Mouse (Mus musculus) neural tube, embryonic 12.5 days (tissue): ENCODE measurements around the gene Rnasel. TPM values are rescaled to one million over a fixed set of nuclear protein-coding genes. Genes with fewer than 3 reads are reported as not detected.

ENCODE experiments used
- ATAC-seq: fragments of 200-750 bp; cut with Nextera tagmentation; 2 replicates; pipeline ENCODE4 v1.8.0; 2017; ENCODE audit warnings: low read depth, mild to moderate bottlenecking, moderate TSS enrichment, moderate library complexity; ENCODE audit not compliant: low FRiP score
- H3K27ac ChIP-seq: fragments of 300-500 bp; sonication (generic); 2 replicates; pipeline ENCODE4 v1.5.1; 2016
- H3K27me3 ChIP-seq: fragments of 300-500 bp; sonication (generic); replicated peaks from 2 replicates; pipeline ENCODE4 v1.6.1; 2016; ENCODE audit warnings: mild to moderate bottlenecking
- H3K36me3 ChIP-seq: fragments of 300-500 bp; sonication (generic); 2 replicates; pipeline ENCODE4 v1.6.1; 2016; ENCODE audit warnings: mild to moderate bottlenecking
- H3K4me1 ChIP-seq: fragments of 300-500 bp; sonication (generic); 2 replicates; pipeline ENCODE4 v1.6.1; 2016
- H3K4me2 ChIP-seq: fragments of 300-500 bp; sonication (generic); replicated peaks from 2 replicates; pipeline ENCODE4 v1.6.1; 2016; ENCODE audit warnings: mild to moderate bottlenecking
- H3K4me3 ChIP-seq: fragments of 300-500 bp; sonication (generic); 2 replicates; pipeline ENCODE4 v1.5.1; 2016
- H3K9ac ChIP-seq: fragments of 300-500 bp; sonication (generic); 2 replicates; pipeline ENCODE4 v1.6.1; 2016; ENCODE audit warnings: mild to moderate bottlenecking
- H3K9me3 ChIP-seq: fragments of 300-500 bp; sonication (generic); 2 replicates; pipeline ENCODE4 v1.6.1; 2016; ENCODE audit warnings: mild to moderate bottlenecking
- WGBS: fragments of 180-500 bp; shearing (Covaris S2); methylation state at CpG from one replicate; pipeline ENCODE4 v1.1.7; 2016; 5-methylcytosine and 5-hydroxymethylcytosine counted together
- polyA plus RNA-seq: library from polyadenylated mRNA; unstranded; fragments of >200 nt; fragmentation: Nextera tagmentation; extraction: Ambion mirVana; gene quantifications from 2 replicates; pipeline ENCODE4 v1.2.1, GENCODE M21; 2016

Gene Rnasel
- 35.6 and 37.8 TPM in 2 replicates for polyA plus RNA-seq

- peak within 1 kb of the TSS; percentile 42; the same call in 1 of the 2 replicates for H3K27ac ChIP-seq
- peaks cover 8% of the 10 kb centered on the region for H3K36me3 ChIP-seq
- H3K4me3 ChIP-seq = peak within 1 kb of the TSS; percentile 33
- 4% methylated on average over 18 of the region's 18 CpGs for WGBS
- no peaks in the 10 kb centered on the region for H3K27me3 ChIP-seq
- H3K4me1 ChIP-seq = peaks cover 43% of the 10 kb centered on the region
- peak within 1 kb of the TSS; percentile 62 for H3K4me2 ChIP-seq
- H3K9me3 ChIP-seq = no peaks in the 10 kb centered on the region
- H3K9ac ChIP-seq = peak within 1 kb of the TSS; percentile 66
- ATAC-seq = peak; percentile 59
These were observed at the start of gene Rnasel for GRCm38 (mm10) chr1:153749211-153749801. Gene Rnasel, plus strand, starts transcription at chr1:153749426.

DNA sequence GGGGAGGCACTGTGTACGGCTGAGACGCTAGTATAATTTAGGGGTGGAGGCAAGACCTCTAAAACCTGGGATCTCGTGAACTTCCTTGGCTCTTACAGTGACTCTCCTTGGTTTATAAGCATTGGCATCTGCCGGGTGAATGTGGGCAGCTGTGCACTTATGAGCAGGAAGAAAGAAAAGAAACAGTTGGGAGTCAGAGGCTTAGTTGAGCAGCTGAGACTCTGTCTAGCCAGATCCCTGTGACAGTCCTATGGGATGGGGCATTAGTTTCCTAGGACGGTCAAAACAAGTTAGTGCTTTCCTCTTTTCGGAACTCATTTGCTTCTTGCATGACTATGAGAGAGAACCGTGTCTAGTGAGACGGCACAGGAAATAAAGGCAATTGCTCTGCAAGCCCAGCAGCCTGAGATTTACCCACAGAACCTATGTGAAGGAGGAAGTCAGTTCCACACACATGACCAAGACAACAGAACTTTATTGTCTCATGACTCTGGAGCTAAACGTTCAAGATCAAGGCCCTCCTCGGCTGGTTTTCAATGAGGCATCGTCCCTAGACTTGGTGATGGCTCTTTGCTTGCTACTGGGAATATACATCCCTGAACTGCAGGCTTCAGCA is 48.7 kb upstream of the Rnasel start:
- no peak overlapping the region for H3K4me2 ChIP-seq
- no peaks in the 10 kb centered on the region for H3K36me3 ChIP-seq
- 85% methylated on average over 11 of the region's 11 CpGs for WGBS
- no peak overlapping the region for H3K27ac ChIP-seq
- peaks cover 23% of the 10 kb centered on the region for H3K4me1 ChIP-seq
- no peak for ATAC-seq
- no peaks in the 10 kb centered on the region for H3K27me3 ChIP-seq
- no peaks in the 10 kb centered on the region for H3K9me3 ChIP-seq
- H3K9ac ChIP-seq = no peak overlapping the region
- no peak overlapping the region for H3K4me3 ChIP-seq

DNA sequence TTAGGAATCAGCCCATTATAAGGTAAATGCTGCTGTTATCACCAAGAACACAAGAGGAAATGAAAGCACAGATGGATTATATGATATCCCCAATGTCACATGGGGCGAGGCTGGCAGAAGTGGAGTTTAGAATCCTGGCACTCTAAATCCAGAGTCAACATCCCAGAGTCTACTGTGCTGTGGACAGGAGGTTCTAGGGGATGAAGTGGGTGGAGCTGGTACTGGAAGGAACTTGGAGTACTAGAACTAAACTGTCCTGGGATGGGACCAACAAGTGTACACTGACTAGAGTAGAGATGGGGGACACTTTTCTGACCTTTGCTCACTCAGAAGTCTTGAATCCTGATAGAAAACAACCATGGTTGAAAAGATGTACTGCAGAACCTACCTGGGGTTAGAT is 47.8 kb upstream of the Rnasel start:
- 88% methylated on average over 1 of the region's 1 CpGs for WGBS
- peaks cover 23% of the 10 kb centered on the region for H3K4me1 ChIP-seq
- H3K9ac ChIP-seq = no peak overlapping the region
- no peak for ATAC-seq
- no peak overlapping the region for H3K4me2 ChIP-seq
- no peak overlapping the region for H3K4me3 ChIP-seq
- H3K36me3 ChIP-seq = no peaks in the 10 kb centered on the region
- no peak overlapping the region for H3K27ac ChIP-seq
- no peaks in the 10 kb centered on the region for H3K27me3 ChIP-seq
- H3K9me3 ChIP-seq = no peaks in the 10 kb centered on the region

GRCm38 (mm10) chr1:153702166-153702852 is 46.9 kb upstream of the Rnasel start:
- Histone ChIP-seq H3K4me3 (no peak overlapping the region), H3K4me1 (peaks cover 23% of the 10 kb centered on the region), H3K9ac (no peak overlapping the region), H3K4me2 (no peak overlapping the region), H3K27me3 (no peaks in the 10 kb centered on the region), H3K27ac (no peak overlapping the region), H3K9me3 (no peaks in the 10 kb centered on the region), H3K36me3 (no peaks in the 10 kb centered on the region)
- ATAC-seq = no peak
- 85% methylated on average over 8 of the region's 8 CpGs for WGBS

GRCm38 (mm10) chr1:153702853-153703410 is 46.3 kb upstream of the Rnasel start:
- 59% methylated on average over 8 of the region's 8 CpGs for WGBS
- H3K4me2 ChIP-seq = peak overlapping the region; percentile 31; the same call in 1 of the 2 replicates

DNA sequence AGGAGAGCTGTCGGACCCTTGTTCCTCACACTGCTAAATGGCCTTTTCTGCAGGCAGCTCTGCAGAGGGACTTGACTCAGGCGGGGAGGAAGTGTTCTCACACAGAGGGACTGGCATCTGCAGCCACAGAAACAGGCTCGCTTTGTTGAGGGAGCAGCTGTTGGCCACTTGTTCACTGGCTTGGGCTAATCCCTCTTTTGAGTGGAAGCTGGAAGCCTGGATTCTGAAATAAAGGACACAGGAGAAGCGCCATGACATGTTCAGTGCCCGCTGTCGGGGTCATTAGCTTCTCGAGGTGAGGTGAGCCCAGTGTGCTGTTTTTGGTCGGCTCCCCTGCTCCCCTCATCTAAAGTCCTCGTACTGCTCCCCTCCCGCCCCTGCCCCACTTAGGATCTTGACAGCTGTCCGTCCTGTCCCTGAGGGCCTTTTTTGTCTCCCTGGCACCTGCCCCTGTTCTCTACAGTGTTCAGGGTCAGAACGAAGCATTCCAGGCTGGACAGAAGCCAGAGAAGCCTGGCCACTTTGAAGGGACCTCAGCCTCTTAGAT is 45.7 kb upstream of the Rnasel start:
- no peak overlapping the region for H3K4me3 ChIP-seq
- 7% methylated on average over 12 of the region's 12 CpGs for WGBS

More at GRCm38 (mm10) chr1:153702853-153703410, 46.3 kb upstream of the Rnasel start:
- Histone ChIP-seq H3K9ac (no peak overlapping the region), H3K27ac (no peak overlapping the region), H3K4me1 (peaks cover 23% of the 10 kb centered on the region), H3K9me3 (no peaks in the 10 kb centered on the region), H3K36me3 (no peaks in the 10 kb centered on the region), H3K27me3 (no peaks in the 10 kb centered on the region), H3K4me3 (no peak overlapping the region)
- 0 out of 2 replicates have a peak, but pooled peaks have one; percentile 8 for ATAC-seq

DNA sequence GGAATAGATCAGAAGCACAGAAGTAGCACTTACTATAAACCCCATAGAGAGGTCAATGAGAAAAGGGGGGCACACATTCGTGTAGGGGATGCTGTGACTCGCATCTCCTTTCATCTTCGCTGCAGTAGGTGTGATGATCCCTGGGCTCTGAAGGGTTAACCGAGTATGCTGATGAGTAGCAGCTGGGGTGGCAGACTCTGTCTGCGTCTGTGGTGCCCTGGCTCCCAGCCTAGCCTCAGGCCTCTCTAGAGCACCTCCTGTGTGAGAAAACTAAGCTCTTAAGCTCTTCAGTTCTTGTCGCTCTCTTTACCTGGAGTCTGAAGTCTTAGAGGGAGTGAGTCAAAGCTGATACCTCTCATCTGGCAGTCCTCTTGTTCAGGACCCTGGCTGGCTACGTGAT is 45.1 kb upstream of the Rnasel start:
- H3K4me2 ChIP-seq = peak overlapping the region; percentile 31; the same call in 1 of the 2 replicates
- no peak for ATAC-seq

More for the DNA sequence above, 45.7 kb upstream of the Rnasel start:
- H3K9me3 ChIP-seq = no peaks in the 10 kb centered on the region
- no peaks in the 10 kb centered on the region for H3K36me3 ChIP-seq
- H3K27ac ChIP-seq = peak overlapping the region; percentile 42; the same call in 1 of the 2 replicates
- H3K9ac ChIP-seq = no peak overlapping the region
- no peaks in the 10 kb centered on the region for H3K27me3 ChIP-seq
- H3K4me1 ChIP-seq = peaks cover 23% of the 10 kb centered on the region
- ATAC-seq = peak; percentile 79
- peak overlapping the region; percentile 31 for H3K4me2 ChIP-seq

GRCm38 (mm10) chr1:153704996-153705395 is 44.2 kb upstream of the Rnasel start:
- peaks cover 23% of the 10 kb centered on the region for H3K4me1 ChIP-seq
- no peak overlapping the region for H3K27ac ChIP-seq
- H3K4me3 ChIP-seq = no peak overlapping the region
- H3K27me3 ChIP-seq = no peaks in the 10 kb centered on the region
- H3K4me2 ChIP-seq = no peak overlapping the region
- no peaks in the 10 kb centered on the region for H3K9me3 ChIP-seq
- H3K9ac ChIP-seq = no peak overlapping the region
- ATAC-seq = peak; percentile 41; the same call in 1 of the 2 replicates
- no peaks in the 10 kb centered on the region for H3K36me3 ChIP-seq
- WGBS = 12% methylated on average over 3 of the region's 3 CpGs

More for the DNA sequence above, 45.1 kb upstream of the Rnasel start:
- Histone ChIP-seq H3K4me3 (no peak overlapping the region), H3K9ac (no peak overlapping the region), H3K27me3 (no peaks in the 10 kb centered on the region), H3K27ac (no peak overlapping the region), H3K36me3 (no peaks in the 10 kb centered on the region), H3K9me3 (no peaks in the 10 kb centered on the region), H3K4me1 (peaks cover 23% of the 10 kb centered on the region)
- WGBS = 16% methylated on average over 7 of the region's 7 CpGs

DNA sequence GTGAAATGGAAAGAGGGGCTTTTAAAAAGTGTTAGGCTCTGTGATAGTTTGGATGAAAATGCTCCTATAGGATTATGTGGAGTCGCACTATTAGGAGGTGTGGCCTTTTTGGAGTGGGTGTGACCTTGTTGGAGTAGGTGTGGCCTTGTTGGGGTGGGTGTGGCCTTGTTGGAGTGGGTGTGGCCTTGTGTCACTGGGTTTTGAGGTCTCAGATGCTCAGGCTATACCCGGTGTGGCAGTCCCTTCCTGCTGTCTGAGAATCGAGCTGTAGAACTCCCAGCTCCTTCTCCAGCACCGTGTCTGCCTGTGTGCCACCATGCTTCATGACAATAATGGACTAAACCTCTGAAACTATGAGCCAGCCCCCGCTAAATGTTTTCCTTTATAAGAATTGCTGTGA is 40.6 kb upstream of the Rnasel start:
- no peaks in the 10 kb centered on the region for H3K9me3 ChIP-seq
- H3K9ac ChIP-seq = no peak overlapping the region
- ATAC-seq = no peak
- no peaks in the 10 kb centered on the region for H3K36me3 ChIP-seq
- H3K4me3 ChIP-seq = no peak overlapping the region
- no peak overlapping the region for H3K4me2 ChIP-seq
- no peak overlapping the region for H3K27ac ChIP-seq
- H3K27me3 ChIP-seq = no peaks in the 10 kb centered on the region
- 93% methylated on average over 5 of the region's 5 CpGs for WGBS
- peaks cover 14% of the 10 kb centered on the region for H3K4me1 ChIP-seq

- WGBS = 78% methylated on average over 5 of the region's 5 CpGs
- Histone ChIP-seq H3K9ac (no peak overlapping the region), H3K9me3 (no peaks in the 10 kb centered on the region), H3K4me3 (no peak overlapping the region), H3K27ac (no peak overlapping the region), H3K4me1 (peaks cover 6% of the 10 kb centered on the region; the same call in 1 of the 2 replicates), H3K27me3 (no peaks in the 10 kb centered on the region), H3K36me3 (no peaks in the 10 kb centered on the region), H3K4me2 (no peak overlapping the region)
- ATAC-seq = no peak
These were observed 39.8 kb upstream of the Rnasel start for GRCm38 (mm10) chr1:153709451-153709850.

DNA sequence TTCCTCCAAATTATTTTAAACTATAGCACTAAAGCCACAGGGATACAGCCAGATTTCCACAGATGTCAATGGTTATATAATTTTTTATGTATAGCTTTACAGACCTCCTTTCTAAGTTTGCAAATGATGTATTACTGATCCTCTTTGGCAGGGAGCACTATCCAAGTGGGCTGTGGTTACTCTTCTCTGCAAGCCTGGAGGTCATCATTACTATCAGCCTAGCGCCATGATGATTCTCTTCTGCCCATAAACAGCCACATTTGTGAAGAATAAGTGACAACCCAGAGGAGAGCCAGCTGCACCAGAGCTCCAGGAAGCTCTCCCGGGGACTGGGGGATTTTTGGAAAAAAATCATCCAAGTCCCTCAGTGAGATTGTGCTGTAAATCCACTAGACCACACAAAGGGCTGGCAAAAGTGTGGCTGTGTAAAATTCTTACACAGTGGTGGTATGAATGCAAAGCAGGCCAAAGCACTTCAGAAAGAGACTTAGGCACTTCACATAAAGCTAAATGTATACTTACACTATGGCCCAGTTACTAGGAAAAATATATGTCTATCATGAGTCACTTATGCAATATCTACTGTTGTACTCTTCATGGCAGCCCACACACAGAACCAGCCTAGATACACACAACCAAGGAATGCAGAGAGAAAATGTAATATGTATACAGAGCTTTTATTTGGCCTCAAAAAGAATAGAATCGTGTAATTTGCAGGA is 37.5 kb upstream of the Rnasel start:
- no peaks in the 10 kb centered on the region for H3K4me1 ChIP-seq
- no peaks in the 10 kb centered on the region for H3K36me3 ChIP-seq
- H3K4me2 ChIP-seq = no peak overlapping the region
- H3K9me3 ChIP-seq = no peaks in the 10 kb centered on the region
- no peak for ATAC-seq
- 80% methylated on average over 3 of the region's 3 CpGs for WGBS
- no peak overlapping the region for H3K4me3 ChIP-seq
- H3K9ac ChIP-seq = no peak overlapping the region
- no peaks in the 10 kb centered on the region for H3K27me3 ChIP-seq
- no peak overlapping the region for H3K27ac ChIP-seq
